Mouse (Mus musculus) thymus, adult 2 months (tissue): ENCODE data around the gene Stx2.
"Not testable (repeated sequence)": the region's sequence is repeated elsewhere in the genome, so short reads cannot be mapped to it uniquely, and the experiment has no call there.

Experiments
- CTCF ChIP-seq: fragments of 200-500 bp; IDR thresholded peaks from 2 replicates; pipeline ENCODE4 v1.5.1; 2012; ENCODE audit warnings: mild to moderate bottlenecking, control low read depth, low read length, moderate library complexity, borderline replicate concordance; ENCODE audit not compliant: control insufficient read depth, poor library complexity, insufficient read depth; ENCODE audit errors: extremely low read depth
- POLR2A ChIP-seq: fragments of 200-500 bp; IDR thresholded peaks from 2 replicates; pipeline ENCODE4 v1.6.1; 2012; ENCODE audit warnings: mild to moderate bottlenecking, low read length, control low read depth, moderate library complexity; ENCODE audit not compliant: control insufficient read depth, poor library complexity, insufficient read depth; ENCODE audit errors: extremely low read depth

DNA sequence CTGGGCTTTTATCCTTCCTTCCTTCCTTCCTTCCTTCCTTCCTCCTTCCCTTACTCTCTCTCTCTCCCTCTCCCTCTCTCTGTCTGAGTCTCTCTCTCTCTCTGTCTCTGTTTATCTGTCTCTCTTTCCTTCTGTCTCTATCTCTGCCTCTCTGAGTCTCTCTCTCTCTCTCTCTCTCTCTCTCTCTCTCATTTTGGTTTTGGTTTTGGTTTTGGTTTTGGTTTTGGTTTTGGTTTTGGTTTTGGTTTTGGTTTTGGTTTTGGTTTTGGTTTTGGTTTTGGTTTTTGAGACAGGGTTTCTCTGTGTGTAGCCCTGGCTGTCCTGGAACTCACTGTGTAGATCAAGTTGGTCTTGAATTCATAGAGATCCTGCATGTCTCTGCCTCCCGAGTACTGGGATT is 30.9 kb downstream of the Stx2 start:
- TF ChIP-seq POLR2A, CTCF: not testable (repeated sequence)
